Mouse (Mus musculus): Measurements from ENCODE around the gene Gm13275.
"Not testable (repeated sequence)": the region's sequence is repeated elsewhere in the genome, so short reads cannot be mapped to it uniquely, and the experiment has no call there.

Gene Gm13275

GRCm38 (mm10) chr4:88797097-88797496 lies 2.8 kb downstream of the Gm13275 start, which contains the start of gene Gm13279:
TSS of gene Gm13279 (plus strand) at chr4:88797397.
- DNase-seq (ENCODE audit: low read depth) = not testable (repeated sequence)

GRCm38 (mm10) chr4:88799365-88799764 lies 5.1 kb downstream of the Gm13275 start, which contains the start of gene Gm13285:
TSS of gene Gm13285 (plus strand) at chr4:88799665.
- not testable (repeated sequence) for DNase-seq (ENCODE audit: low read depth)

- not testable (repeated sequence) for DNase-seq (ENCODE audit: low read depth)
Observed at GRCm38 (mm10) chr4:88802954-88803353, 8.7 kb downstream of the Gm13275 start, which contains the start of gene Gm13287. TSS of gene Gm13287 (plus strand) at chr4:88803254.

- not testable (repeated sequence) for DNase-seq (ENCODE audit: low read depth)
Observed at GRCm38 (mm10) chr4:88805231-88805630, 10.9 kb downstream of the Gm13275 start, which contains the start of gene Gm13288. TSS of gene Gm13288 (plus strand) at chr4:88805531.

- not testable (repeated sequence) for DNase-seq (ENCODE audit: low read depth)
Observed at GRCm38 (mm10) chr4:88805761-88806160, 11.5 kb downstream of the Gm13275 start.

GRCm38 (mm10) chr4:88815928-88816327 lies 21.6 kb downstream of the Gm13275 start, which contains the start of gene Ifna7:
TSS of gene Ifna7 (plus strand) at chr4:88816228.
- DNase-seq (ENCODE audit: low read depth) = no peak

GRCm38 (mm10) chr4:88819659-88820058 lies 25.4 kb downstream of the Gm13275 start, which contains the start of gene Ifna11:
TSS of gene Ifna11 (plus strand) at chr4:88819959.
- DNase-seq (ENCODE audit: low read depth) = no peak

GRCm38 (mm10) chr4:88822995-88823394 lies 28.7 kb downstream of the Gm13275 start:
- DNase-seq (ENCODE audit: low read depth) = peak; percentile 58

- not testable (repeated sequence) for DNase-seq (ENCODE audit: low read depth)
Observed at GRCm38 (mm10) chr4:88827116-88827515, 32.8 kb downstream of the Gm13275 start, which contains the start of gene Ifna6. TSS of gene Ifna6 (plus strand) at chr4:88827416.

GRCm38 (mm10) chr4:88830523-88830922 lies 36.2 kb downstream of the Gm13275 start:
- peak; percentile 63 for DNase-seq (ENCODE audit: low read depth)

GRCm38 (mm10) chr4:88835225-88835624 lies 40.9 kb downstream of the Gm13275 start, which contains the start of gene Ifna5:
TSS of gene Ifna5 (plus strand) at chr4:88835525.
- DNase-seq (ENCODE audit: low read depth) = not testable (repeated sequence)

- DNase-seq (ENCODE audit: low read depth) = peak; percentile 50
Observed at GRCm38 (mm10) chr4:88838828-88839227, 44.5 kb downstream of the Gm13275 start.

GRCm38 (mm10) chr4:88840058-88840457 lies 45.8 kb downstream of the Gm13275 start:
- DNase-seq (ENCODE audit: low read depth) = no peak

- DNase-seq (ENCODE audit: low read depth) = no peak
Observed at GRCm38 (mm10) chr4:88841438-88841911, 47.2 kb downstream of the Gm13275 start, which contains the start of gene Ifna4. TSS of gene Ifna4 (plus strand) at chr4:88841861.
